Mouse (Mus musculus): Measurements from ENCODE around the gene Eif3l.

GRCm38 (mm10) chr15:79028823-79029484 lies 46.0 kb upstream of the Eif3l start:
- TF ChIP-seq CTCF (IDR thresholded peaks at IDR 0.05; ENCODE audit: control insufficient read depth, insufficient read depth, low read length) (no peak), POLR2A (IDR thresholded peaks at IDR 0.05; ENCODE audit: borderline replicate concordance, control insufficient read depth, low read depth, low read length) (no peak)

All from bone marrow, adult 2 months (tissue).